ENCODE assay signal across 1 mouse cellular context in genomic region chr17:34587814-34588213, GRCm38 (mm10).
TF ChIP-seq lines count a peak whose summit lies in the region.

No protein-coding gene starts in this region.

TF ChIP-seq in MEL, 35 proteins besides CTCF, POLR2A, EP300 and RAD21:
- TF ChIP-seq POLR2AphosphoS2 (IDR thresholded peaks at IDR 0.05; ENCODE audit: low read length) (no peak), USF1 (IDR thresholded peaks at IDR 0.05; ENCODE audit: low read depth, low read length) (no peak), TAL1 (IDR thresholded peaks at IDR 0.05; ENCODE audit: low read length) (no peak), NRF1 (IDR thresholded peaks at IDR 0.05; ENCODE audit: insufficient read depth, low read depth, low read length, poor library complexity, severe bottlenecking) (no peak), CHD2 (IDR thresholded peaks at IDR 0.05; ENCODE audit: low read length) (no peak), TBP (IDR thresholded peaks at IDR 0.05; ENCODE audit: low read depth, low read length) (no peak), MAZ (IDR thresholded peaks at IDR 0.05; ENCODE audit: low read depth, low read length) (no peak), MYC (IDR thresholded peaks at IDR 0.05; ENCODE audit: low read depth, low read length) (no peak), ETS1 (IDR thresholded peaks at IDR 0.05; ENCODE audit: low read depth, low read length) (no peak), ELF1 (IDR thresholded peaks at IDR 0.05; ENCODE audit: low read depth, low read length) (no peak)
